Mouse (Mus musculus) thymus, postnatal 0 days (tissue): ENCODE results near the gene Msi2. TPM values are rescaled to one million over a fixed set of nuclear protein-coding genes. Genes with fewer than 3 reads are reported as not detected.

ENCODE experiments used
- DNase-seq: peaks from one replicate; pipeline ENCODE4 v3.0.0-alpha.2; 2015; ENCODE audit warnings: low spot score
- polyA plus RNA-seq: library from polyadenylated mRNA; unstranded; fragments of >200 nt; fragmentation: Nextera tagmentation; extraction: Ambion mirVana; gene quantifications from 2 replicates; pipeline ENCODE4 v1.2.1, GENCODE M21; 2015

The Msi2 gene
- 13.5 and 23.0 TPM in 2 replicates for polyA plus RNA-seq

DNA sequence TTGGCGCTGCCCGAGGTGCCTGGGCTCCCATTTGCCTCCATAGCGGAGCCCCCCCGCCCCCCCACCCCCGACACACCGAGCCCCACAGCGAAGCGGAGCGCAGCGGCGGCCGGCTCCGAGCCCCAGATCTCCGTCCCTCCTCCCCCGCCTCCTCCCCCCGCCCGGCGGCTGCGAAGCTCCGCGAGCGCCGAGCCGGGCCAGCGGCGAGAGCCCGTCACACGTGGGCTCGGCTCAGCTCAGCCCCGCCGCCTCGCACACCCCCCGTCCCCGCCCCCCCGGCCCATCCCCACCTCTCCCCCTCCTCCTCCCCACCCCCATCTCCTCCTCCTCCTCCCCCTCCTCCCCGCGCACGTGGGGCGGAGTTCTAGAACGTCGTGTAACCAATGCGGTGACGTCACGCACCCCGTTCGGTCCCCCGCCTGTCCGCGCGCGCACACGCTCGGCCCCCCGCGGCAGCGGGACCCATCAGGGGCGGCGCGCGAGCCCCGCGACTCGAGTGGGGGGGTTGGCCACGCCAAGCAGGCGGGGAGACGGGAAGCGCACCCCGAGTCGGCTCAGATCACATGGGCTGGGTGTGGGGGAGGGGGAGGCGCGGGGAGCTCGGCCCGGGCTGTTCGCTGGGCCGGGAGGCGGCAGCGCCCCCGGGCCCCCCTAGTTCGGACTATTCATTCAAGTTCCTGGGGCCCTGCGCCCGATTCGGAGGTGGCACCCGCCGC, at the start of gene Msi2:
Msi2 (minus strand) TSS at position 464 of the 716 bp plus-strand sequence.
- DNase-seq = peak; percentile 95

- no peak for DNase-seq
Measured at GRCm38 (mm10) chr11:88765635-88766034, 47.3 kb upstream of the Msi2 start.

DNA sequence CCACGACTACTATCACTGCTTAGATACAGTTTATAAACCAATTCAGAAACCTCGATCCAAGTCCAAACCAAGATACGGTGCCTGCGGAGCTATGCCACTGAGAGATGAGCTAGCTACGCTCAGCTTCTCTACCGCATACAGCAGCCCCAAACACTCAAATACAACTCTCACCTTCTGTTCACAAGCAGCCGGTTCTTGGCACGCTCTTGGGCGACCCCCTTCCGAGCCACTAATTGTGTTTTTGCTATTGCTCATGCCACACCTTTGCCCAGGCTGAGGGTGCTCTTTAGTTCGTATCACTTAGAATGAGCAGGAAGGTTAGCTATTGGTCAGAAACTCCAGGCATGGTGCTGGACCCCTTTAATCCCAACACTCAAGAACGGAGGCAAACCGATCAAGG, 45.1 kb upstream of the Msi2 start:
- DNase-seq = no peak

GRCm38 (mm10) chr11:88759501-88759900, 41.2 kb upstream of the Msi2 start:
- DNase-seq = no peak

- no peak for DNase-seq
Measured at GRCm38 (mm10) chr11:88758402-88758801, 40.1 kb upstream of the Msi2 start.

- no peak for DNase-seq
Measured at GRCm38 (mm10) chr11:88745306-88745705, 27.0 kb upstream of the Msi2 start.

DNA sequence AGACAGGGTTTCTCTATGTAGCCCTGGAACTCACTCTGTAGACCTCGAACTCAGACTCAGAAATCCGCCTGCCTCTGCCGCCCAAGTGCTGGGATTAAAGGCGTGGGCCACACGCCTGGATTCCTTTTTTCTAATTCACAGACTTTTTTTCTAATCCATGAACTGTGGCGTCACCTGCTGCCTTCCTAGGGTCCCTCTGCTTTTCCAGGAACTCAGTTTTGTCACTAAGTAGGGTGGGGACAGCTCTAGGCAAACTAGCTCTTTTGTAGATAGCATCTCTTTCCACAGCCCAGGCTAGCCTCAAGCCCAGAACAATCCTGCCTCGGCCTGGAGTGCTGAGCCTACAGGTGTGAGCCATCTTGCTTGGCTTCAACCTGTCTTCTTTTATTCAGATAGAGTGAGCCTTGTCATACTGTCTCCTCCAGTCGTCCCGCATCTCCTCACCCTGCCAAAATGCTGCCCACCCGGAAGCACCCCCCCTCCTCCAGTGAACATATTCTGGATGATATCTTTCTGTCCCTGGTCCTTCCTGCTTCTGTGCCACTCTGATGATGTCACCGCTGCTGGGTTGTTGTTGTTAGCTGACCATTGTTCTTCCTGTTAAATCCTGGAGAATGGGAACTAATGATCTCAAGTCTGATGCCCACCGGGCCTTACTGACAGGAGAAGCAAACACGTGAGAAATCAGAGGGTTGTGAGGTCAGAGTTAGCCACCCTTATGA, 21.4 kb upstream of the Msi2 start:
- DNase-seq = no peak

GRCm38 (mm10) chr11:88729363-88729762, 11.1 kb upstream of the Msi2 start:
- DNase-seq = no peak

DNA sequence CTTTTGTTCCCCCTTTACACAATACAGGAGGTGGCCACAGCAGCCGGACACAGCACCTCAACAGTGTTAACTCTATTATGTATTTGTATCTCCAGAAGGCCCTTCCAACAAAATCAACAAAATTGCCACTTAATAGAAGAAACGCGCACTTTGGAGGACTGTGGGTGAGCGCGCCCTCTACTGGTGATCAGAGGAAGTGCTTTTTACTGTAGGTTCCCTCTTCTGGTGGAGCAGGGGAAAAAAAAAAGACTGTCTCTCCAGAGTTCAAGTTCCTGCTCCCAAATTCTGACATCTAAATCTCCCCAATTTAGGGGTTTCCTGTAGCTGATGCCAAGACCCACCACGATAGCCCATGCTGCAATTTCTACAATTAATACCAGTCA, 10.2 kb upstream of the Msi2 start:
- DNase-seq = peak; percentile 70

DNA sequence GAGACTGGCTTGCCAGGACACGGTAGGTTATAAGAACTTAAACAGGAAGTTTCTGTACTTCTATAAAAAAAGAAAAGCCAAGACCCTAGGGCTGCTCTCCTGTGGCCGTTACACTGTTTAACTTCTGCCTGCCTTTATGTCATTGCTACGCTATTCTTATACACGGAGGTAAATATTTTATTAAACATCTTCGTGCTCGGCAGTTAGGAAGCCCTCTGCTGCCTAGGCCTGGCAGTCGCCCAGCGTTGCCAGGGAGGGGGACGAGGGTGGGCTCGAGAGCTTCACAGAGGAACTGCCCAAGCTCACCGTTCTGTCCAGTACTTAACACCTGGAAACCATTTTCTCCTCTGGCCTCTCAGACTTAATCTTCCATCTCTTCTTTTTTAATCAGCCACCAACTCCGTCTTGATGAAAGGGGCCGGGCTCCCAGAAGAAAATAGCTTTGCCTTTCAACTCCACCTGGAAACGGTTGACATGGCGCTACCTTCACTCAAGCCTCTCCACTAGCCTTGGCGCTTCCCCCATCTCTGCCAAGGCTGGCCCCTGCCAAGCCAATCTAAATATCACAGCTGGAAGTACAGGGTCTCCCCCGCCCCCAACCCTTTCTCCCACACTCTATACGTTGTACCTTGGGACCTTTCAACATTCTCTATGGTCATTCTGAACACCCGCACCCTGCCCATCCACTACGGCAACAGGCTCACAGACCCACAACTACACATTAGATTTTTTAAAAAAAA, 9.6 kb upstream of the Msi2 start:
- no peak for DNase-seq

- no peak for DNase-seq
Measured at GRCm38 (mm10) chr11:88721144-88721636, 2.9 kb upstream of the Msi2 start.

DNA sequence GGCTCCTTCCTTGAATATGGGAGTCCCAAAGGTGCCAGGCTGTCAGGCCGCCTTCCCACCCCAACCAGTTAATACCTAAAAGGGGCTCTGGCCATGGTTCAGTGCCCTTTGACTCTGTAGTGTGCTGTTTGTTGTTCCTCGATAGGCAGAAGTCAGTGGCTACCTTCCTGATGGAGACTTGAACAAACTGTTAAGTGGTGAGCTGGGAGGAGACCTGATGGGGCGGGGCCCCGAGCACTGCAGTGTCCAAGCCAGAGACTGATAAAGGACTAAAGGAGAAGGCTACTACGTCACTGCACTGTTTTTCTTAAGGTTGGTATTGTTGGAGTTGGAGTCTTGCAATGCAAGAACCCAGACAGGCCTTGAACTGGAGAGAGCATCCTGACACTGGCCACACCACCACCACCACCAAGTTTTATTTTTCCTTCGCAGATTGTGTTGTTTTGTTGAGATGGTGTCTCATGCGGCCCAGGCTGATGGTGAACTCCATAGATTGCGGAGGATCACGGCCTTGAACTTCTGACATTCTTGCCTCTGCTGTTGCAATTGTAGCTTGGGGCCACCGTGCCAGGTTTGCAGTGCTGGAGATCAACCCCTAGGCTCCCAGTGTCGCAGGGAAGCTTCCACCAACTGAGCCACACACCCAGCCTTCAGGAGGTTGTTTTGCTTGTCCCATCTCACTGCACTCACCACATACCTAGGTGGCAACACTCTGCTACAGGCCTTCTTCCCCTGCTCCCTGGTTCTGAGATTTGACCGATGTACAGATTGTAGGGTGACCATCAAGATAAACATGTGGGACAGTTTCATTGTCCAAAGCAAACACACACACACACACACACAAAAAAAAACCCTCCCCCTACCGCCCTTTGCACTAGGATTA, 2.2 kb upstream of the Msi2 start:
- no peak for DNase-seq

DNA sequence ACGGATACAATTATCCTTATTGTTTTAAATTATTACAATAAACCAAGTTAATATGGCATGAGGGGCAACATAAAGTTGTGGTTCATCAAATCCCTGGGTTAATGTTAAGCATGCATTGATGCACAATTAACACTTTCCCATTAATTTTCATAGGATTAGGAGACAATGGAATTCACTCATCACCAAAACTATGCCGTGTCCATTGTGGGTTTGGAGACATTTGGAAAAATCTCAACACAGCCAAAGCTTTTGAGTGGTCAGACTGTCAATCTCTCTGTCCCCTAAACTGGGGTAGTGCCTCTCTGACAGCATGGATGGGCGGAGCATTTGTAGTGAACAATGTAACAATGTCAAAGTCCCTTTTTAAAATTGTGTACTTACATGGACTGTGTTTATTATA, 1.3 kb upstream of the Msi2 start:
- DNase-seq = no peak

DNA sequence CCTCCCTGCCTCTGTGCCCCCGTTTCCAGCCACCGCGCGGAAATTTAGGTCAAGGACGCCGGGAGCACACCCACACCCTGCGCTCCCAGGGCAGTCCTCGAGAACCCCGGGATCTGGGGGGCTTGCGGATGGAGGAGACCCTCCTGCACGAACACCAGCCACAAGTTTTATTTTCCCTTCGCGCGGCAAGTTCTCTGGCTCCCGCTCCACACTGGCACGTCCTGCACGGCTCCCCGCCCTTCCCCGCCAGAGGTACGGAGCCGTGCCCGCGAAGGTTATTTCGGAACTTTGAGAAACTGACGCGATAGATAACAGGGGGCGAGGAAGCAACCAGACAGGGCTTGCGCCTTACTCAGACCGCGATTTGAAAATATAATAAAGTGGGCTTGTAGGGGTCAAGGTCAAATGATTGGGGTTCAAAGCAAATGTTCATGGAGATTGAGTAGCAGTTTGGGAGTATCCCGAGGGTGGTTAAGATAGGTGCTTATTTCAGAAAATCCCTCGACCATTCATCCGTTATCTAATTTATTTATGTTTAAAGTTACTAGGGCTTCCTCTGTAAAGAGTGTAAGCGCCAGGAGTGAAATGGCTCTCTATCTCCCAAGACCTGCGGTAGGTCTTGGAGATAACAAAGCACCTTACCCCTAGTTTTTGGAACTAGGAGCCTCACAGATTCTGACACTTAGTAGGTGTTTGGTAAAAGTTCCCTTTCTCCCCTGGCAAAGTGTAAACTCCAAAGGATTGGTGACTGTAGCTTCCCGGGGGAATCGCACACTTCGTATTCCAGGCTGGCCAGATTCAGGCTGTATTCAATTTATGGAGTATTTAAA, 668 bp upstream of the Msi2 start:
- peak; percentile 55 for DNase-seq

- DNase-seq = peak; percentile 59
Measured at GRCm38 (mm10) chr11:88717644-88718049, 666 bp downstream of the Msi2 start.

GRCm38 (mm10) chr11:88717016-88717643, 1.2 kb downstream of the Msi2 start:
- DNase-seq = peak; percentile 41

DNA sequence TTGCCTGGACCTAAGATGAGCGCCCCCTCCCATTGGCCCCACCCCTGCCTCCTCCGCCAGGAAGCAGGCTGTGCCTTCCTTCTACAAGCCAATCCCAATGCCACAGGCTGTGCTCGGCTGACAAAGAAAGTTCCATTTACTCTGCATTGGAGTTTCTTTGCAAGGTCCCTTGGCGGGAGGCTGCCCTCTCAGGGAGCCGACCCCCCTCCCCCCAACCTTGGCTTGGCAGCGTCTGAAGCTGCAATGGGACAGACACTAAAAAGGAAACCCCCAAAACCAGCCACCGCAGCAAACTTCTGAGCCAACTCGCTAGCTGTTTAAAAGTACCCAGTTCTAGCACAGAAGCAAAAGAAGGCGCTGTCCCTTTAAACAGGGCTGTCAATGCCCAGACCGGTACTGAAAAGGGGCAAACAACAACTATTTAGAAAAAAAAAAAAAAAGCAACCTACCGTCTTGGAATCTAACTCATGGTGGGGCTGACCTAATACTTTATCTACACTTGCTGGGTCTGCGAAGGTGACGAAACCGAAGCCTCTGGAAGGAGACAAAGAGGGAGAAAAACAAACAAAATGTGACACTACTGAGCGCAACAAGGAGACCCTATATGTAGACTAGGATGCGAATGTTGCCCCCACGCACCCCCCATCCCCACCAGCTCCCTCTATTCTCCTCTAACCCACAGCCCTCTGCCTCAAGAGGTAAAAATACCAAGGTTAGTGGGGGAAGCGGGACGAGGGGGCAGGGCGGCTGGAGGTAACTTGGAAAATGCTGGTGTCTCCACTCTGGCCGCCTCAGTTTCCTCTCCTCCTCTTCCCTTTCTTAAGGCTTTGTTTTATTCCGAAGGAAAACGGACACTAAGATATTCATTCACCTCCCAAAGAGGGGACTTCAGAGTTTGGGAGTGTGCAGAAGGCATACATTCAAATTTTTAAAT, 2.0 kb downstream of the Msi2 start:
- DNase-seq = peak; percentile 51

DNA sequence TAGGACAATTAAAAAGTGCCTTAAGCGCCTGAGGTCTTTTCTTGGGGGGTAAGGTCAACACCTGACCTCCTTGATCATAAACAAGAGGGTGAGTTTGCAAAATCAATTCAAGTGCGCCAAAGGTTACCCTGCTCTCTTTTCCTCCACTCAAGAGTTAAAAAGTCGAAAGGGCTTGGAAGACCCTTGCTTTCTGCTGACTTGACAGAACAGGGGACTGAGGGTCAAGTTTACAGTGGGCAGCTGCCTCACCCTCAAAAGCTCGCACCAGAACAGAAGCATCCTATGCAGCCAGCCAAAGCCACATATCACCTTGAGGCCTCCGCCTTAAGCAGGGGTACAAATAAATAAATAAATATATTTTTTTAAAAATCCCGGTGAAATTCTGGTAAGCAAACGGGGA, 3.0 kb downstream of the Msi2 start:
- DNase-seq = no peak
